8 mouse cellular contexts compared by ENCODE assay signal in genomic region chr3:108652866-108653642, GRCm38 (mm10). TPM values are rescaled to one million over a fixed set of nuclear protein-coding genes. Genes with fewer than 3 reads are reported as not detected.
A peak's percentile ranks its signal among the peaks of the same experiment; 100 is the strongest.
DNase-seq lines count a peak whose midpoint lies in the region; ATAC-seq and TF ChIP-seq lines count a peak whose summit lies in the region.

No protein-coding gene starts in this region.

- no peaks in the 10 kb centered on the region for H3K9me3 ChIP-seq in heart, embryonic 12.5 days (replicated peaks)
- H3K9me3 ChIP-seq in CH12.LX (replicated peaks; ENCODE audit: low read length) = peaks cover 4% of the 10 kb centered on the region
- no peaks in the 10 kb centered on the region for H3K9me3 ChIP-seq in limb, embryonic 13.5 days

- no peak overlapping the region for H3K27ac ChIP-seq in heart, embryonic 12.5 days (ENCODE audit: poor library complexity, severe bottlenecking)
- H3K27ac ChIP-seq in CH12.LX (ENCODE audit: insufficient read depth, low read depth) = no peak overlapping the region
- H3K27ac ChIP-seq in embryonic fibroblast, embryonic 13.5 days (ENCODE audit: insufficient read depth, low read length) = no peak overlapping the region
- no peak overlapping the region for H3K27ac ChIP-seq in limb, embryonic 13.5 days

- TF ChIP-seq EP300 in CH12.LX (IDR thresholded peaks at IDR 0.05; ENCODE audit: low read length) = no peak

- peak; percentile 68 for TF ChIP-seq RAD21 in CH12.LX (IDR thresholded peaks at IDR 0.05; ENCODE audit: low read depth, low read length)

- 0 out of 2 replicates have a peak, but pooled peaks cover 3% of the 10 kb centered on the region for H3K36me3 ChIP-seq in heart, embryonic 12.5 days
- H3K36me3 ChIP-seq in CH12.LX (replicated peaks in 1 of 2; ENCODE audit: control insufficient read depth in 1 of 2, insufficient read depth in 1 of 2, low read length in 1 of 2) = peaks cover 2 to 3% of the 10 kb centered on the region in 2 experiments
- H3K36me3 ChIP-seq in limb, embryonic 13.5 days = no peaks in the 10 kb centered on the region; the same call in 1 of the 2 replicates

- H3K4me1 ChIP-seq in heart, embryonic 12.5 days (replicated peaks) = peaks cover 13% of the 10 kb centered on the region
- H3K4me1 ChIP-seq in CH12.LX (ENCODE audit: control insufficient read depth in 1 of 2, insufficient read depth in 2 of 2) = peaks cover 3 to 16% of the 10 kb centered on the region in 2 experiments; a peak in 2 of 4 replicates
- no peaks in the 10 kb centered on the region for H3K4me1 ChIP-seq in embryonic fibroblast, embryonic 13.5 days (ENCODE audit: control insufficient read depth, insufficient read depth, low read length)
- peaks cover 13% of the 10 kb centered on the region for H3K4me1 ChIP-seq in limb, embryonic 13.5 days

- in situ Hi-C loops in CH12.LX (cut with MboI; ENCODE audit: low pct_ligation_motif_present, low pct_unique_long_range_greater_than_20kb, low sequenced_read_pairs) = loop anchor here (25.0 kb wide), 1 partner anchor 409 kb away; no protein-coding TSS in a partner anchor

- peak overlapping the region; percentile 48 for H3K4me2 ChIP-seq in heart, embryonic 12.5 days
- H3K4me2 ChIP-seq in CH12.LX (ENCODE audit: insufficient read depth, low read depth, poor library complexity, severe bottlenecking) = peak overlapping the region; percentile 86
- H3K4me2 ChIP-seq in limb, embryonic 13.5 days (replicated peaks) = peak overlapping the region; percentile 54

- no peak for DNase-seq in heart, postnatal 4 days
- peak; percentile 52 for DNase-seq in CH12.LX (ENCODE audit: extremely low read depth)
- DNase-seq in retina, embryonic 14.5 days (ENCODE audit: low spot score) = peak; percentile 20
- no peak for DNase-seq in left cerebral cortex, postnatal 25 days (ENCODE audit: low spot score in 2 of 2)
- DNase-seq in left cerebral cortex, postnatal 14 days (ENCODE audit: low spot score in 2 of 2) = no peak

- no peaks in the 10 kb centered on the region for H3K27me3 ChIP-seq in heart, embryonic 12.5 days (replicated peaks)
- no peaks in the 10 kb centered on the region for H3K27me3 ChIP-seq in CH12.LX (replicated peaks)
- H3K27me3 ChIP-seq in limb, embryonic 13.5 days = no peaks in the 10 kb centered on the region

- peaks cover 15% of the 10 kb centered on the region for H3K79me2 ChIP-seq in CH12.LX (replicated peaks; ENCODE audit: control insufficient read depth, extremely low read depth, insufficient read depth, poor library complexity, severe bottlenecking)

- peak in 1 of 2 experiments; percentile 77; a peak in 2 of 4 replicates for TF ChIP-seq CTCF in CH12.LX (conservative IDR thresholded peaks at IDR 0.05 in 1 of 2, IDR thresholded peaks at IDR 0.05 in 1 of 2; ENCODE audit: low read depth in 2 of 2, low read length in 2 of 2)
- peak; percentile 9; the same call in 1 of the 2 replicates for TF ChIP-seq CTCF in embryonic fibroblast, embryonic 13.5 days (IDR thresholded peaks at IDR 0.05; ENCODE audit: borderline replicate concordance, insufficient read depth, low read length)

- no peak for TF ChIP-seq POLR2A in CH12.LX (IDR thresholded peaks at IDR 0.05; ENCODE audit: low read depth, low read length)
- TF ChIP-seq POLR2A in embryonic fibroblast, embryonic 13.5 days (IDR thresholded peaks at IDR 0.05; ENCODE audit: low read depth, low read length) = no peak

- intact Hi-C loops in left cerebral cortex, postnatal 25 days (cut with DNase I) = loop anchor here (5.0 kb wide), 1 partner anchor 119 kb away; no protein-coding TSS in a partner anchor
- intact Hi-C loops in left cerebral cortex, postnatal 14 days (cut with DNase I) = no loop called here

- H3K9ac ChIP-seq in heart, embryonic 12.5 days = no peak overlapping the region
- peak overlapping the region; percentile 71; the same call in 1 of the 2 replicates for H3K9ac ChIP-seq in CH12.LX (ENCODE audit: insufficient read depth, low read depth)
- no peak overlapping the region; the same call in 1 of the 2 replicates for H3K9ac ChIP-seq in limb, embryonic 13.5 days

- dilution Hi-C loops in CH12.LX (cut with MboI; ENCODE audit: extremely low pct_ligation_motif_present, extremely low pct_unique_long_range_greater_than_20kb, low sequenced_read_pairs) = no loop called here

- H3K4me3 ChIP-seq in heart, embryonic 12.5 days = peak overlapping the region; percentile 25
- H3K4me3 ChIP-seq in CH12.LX (replicated peaks in 1 of 3; ENCODE audit: low read depth in 2 of 3, low read length in 2 of 3, poor library complexity in 1 of 3) = peak overlapping the region in 2 of 3 experiments; percentile 29 to 42
- H3K4me3 ChIP-seq in embryonic fibroblast, embryonic 13.5 days (ENCODE audit: insufficient read depth, low read length) = no peak overlapping the region
- peak overlapping the region; percentile 79 for H3K4me3 ChIP-seq in limb, embryonic 13.5 days

- 24% methylated on average over 9 of the region's 9 CpGs for WGBS in heart, embryonic 12.5 days
- 28% methylated on average over 9 of the region's 9 CpGs for WGBS in limb, embryonic 13.5 days

- no peak for ATAC-seq in heart, embryonic 12.5 days (ENCODE audit: insufficient number of reproducible peaks, low FRiP score)
- no peak for ATAC-seq in limb, embryonic 13.5 days (ENCODE audit: low FRiP score, low read depth)

TF ChIP-seq in CH12.LX, 34 proteins besides CTCF, POLR2A, EP300 and RAD21:
- TF ChIP-seq MXI1 (IDR thresholded peaks at IDR 0.05; ENCODE audit: low read depth, low read length) = peak; percentile 34; the same call in 1 of the 2 replicates
- 0 out of 2 replicates have a peak, but pooled peaks have one; percentile 44 for TF ChIP-seq SIN3A (IDR thresholded peaks at IDR 0.05; ENCODE audit: low read length)
- TF ChIP-seq SMC3 (IDR thresholded peaks at IDR 0.05; ENCODE audit: low read depth, low read length) = peak; percentile 66
- no peak for TF ChIP-seq JUND (conservative IDR thresholded peaks at IDR 0.05; ENCODE audit: low read depth, low read length)

RNA-seq across cellular contexts. Expression of gene Clcc1, which starts 0.7 kb away (rescaled TPM):
- polyA plus RNA-seq in heart, embryonic 12.5 days (2016; fragmentation: Nextera tagmentation; extraction: Ambion mirVana) = 46.0 and 46.7 TPM in 2 replicates
- 10 to 100 TPM; 29.4 to 33.6 TPM for total RNA-seq in heart, postnatal 4 days (2021)
- total RNA-seq in CH12.LX (2012; rRNA removed) (31.6 and 38.9 TPM in 2 replicates), CH12.LX (2014; rRNA removed) (51.4 and 53.0 TPM in 2 replicates)
- polyA plus RNA-seq in CH12.LX (2012; ENCODE audit: insufficient read length, low read depth) = 36.3 and 36.5 TPM in 2 replicates
- polyA plus RNA-seq in embryonic fibroblast, embryonic 13.5 days (2011; ENCODE audit: insufficient read length, low read depth, missing spikeins) = 32.7 and 37.9 TPM in 2 replicates
- 88.4 and 91.0 TPM in 2 replicates for polyA plus RNA-seq in limb, embryonic 13.5 days (2015; fragmentation: Nextera tagmentation; extraction: Ambion mirVana)
- 10 to 100 TPM; 28.3 to 31.0 TPM for total RNA-seq in left cerebral cortex, postnatal 25 days (2021)
- 10 to 100 TPM; 23.4 to 23.5 TPM for total RNA-seq in left cerebral cortex, postnatal 14 days (2021)

Comparison
In these comparisons a context has a peak if more than half of its experiments do, and no peak if none do; other contexts are left out.
1. DNase-seq: peak in CH12.LX (single experiment) and retina, embryonic 14.5 days (single experiment); none in heart, postnatal 4 days (single experiment), left cerebral cortex, postnatal 25 days (0 of 2) and left cerebral cortex, postnatal 14 days (0 of 2).
2. Peak in every context shown above with its lines, with median percentiles within 50 percentile points of each other: H3K4me2 ChIP-seq.